Mouse (Mus musculus) stomach, postnatal 0 days (tissue): Measurements from ENCODE around the gene Rap2a. TPM values are rescaled to one million over a fixed set of nuclear protein-coding genes. Genes with fewer than 3 reads are reported as not detected.

Source experiments
- ATAC-seq: fragments of 200-750 bp; cut with Nextera tagmentation; 2 replicates; pipeline ENCODE4 v1.8.0; 2017; ENCODE audit not compliant: low FRiP score, low TSS enrichment
- DNase-seq: peaks from one replicate; pipeline ENCODE4 v3.0.0-alpha.2; 2016; ENCODE audit warnings: low spot score
- H3K27ac ChIP-seq: fragments of 300-500 bp; sonication (generic); replicated peaks from 2 replicates; pipeline ENCODE4 v1.5.1; 2014; ENCODE audit warnings: mild to moderate bottlenecking, control low read depth
- H3K27me3 ChIP-seq: fragments of 300-500 bp; sonication (generic); 2 replicates; pipeline ENCODE4 v1.6.1; 2014; ENCODE audit warnings: low read length; ENCODE audit not compliant: control insufficient read depth, insufficient read depth
- H3K36me3 ChIP-seq: fragments of 300-500 bp; sonication (generic); 2 replicates; pipeline ENCODE4 v1.6.1; 2014; ENCODE audit warnings: low read length, mixed read lengths; ENCODE audit not compliant: control insufficient read depth, insufficient read depth
- H3K4me1 ChIP-seq: fragments of 300-500 bp; sonication (generic); replicated peaks from 2 replicates; pipeline ENCODE4 v1.6.1; 2014; ENCODE audit warnings: antibody characterized with exemption; ENCODE audit not compliant: control insufficient read depth, insufficient read depth
- H3K4me2 ChIP-seq: fragments of 300-500 bp; sonication (generic); replicated peaks from 2 replicates; pipeline ENCODE4 v1.6.1; 2014; ENCODE audit warnings: low read depth, mild to moderate bottlenecking, control low read depth, moderate library complexity
- H3K4me3 ChIP-seq: fragments of 300-500 bp; sonication (generic); 2 replicates; pipeline ENCODE4 v1.5.1; 2014; ENCODE audit warnings: low read depth, low read length, control low read depth
- H3K9ac ChIP-seq: fragments of 300-500 bp; sonication (generic); 2 replicates; pipeline ENCODE4 v1.6.1; 2014; ENCODE audit warnings: mild to moderate bottlenecking, low read length, control low read depth, mixed read lengths
- H3K9me3 ChIP-seq: fragments of 300-500 bp; sonication (generic); 2 replicates; pipeline ENCODE4 v1.6.1; 2016; ENCODE audit warnings: low read length; ENCODE audit not compliant: control insufficient read depth
- CTCF ChIP-seq: IDR thresholded peaks from 2 replicates; pipeline ENCODE4 v1.5.1; 2016; ENCODE audit warnings: antibody characterized with exemption, low read depth, mild to moderate bottlenecking, moderate library complexity
- EP300 ChIP-seq: optimal IDR thresholded peaks from 2 replicates; pipeline ENCODE3; 2016; ENCODE audit warnings: antibody characterized with exemption
- WGBS: fragments of 180-500 bp; shearing (Covaris S2); extraction: QIAGEN DNeasy Blood & Tissue Kit; methylation state at CpG from one replicate; pipeline ENCODE4 v1.1.7; 2014; 5-methylcytosine and 5-hydroxymethylcytosine counted together
- polyA plus RNA-seq: library from polyadenylated mRNA; unstranded; fragments of >200 nt; fragmentation: Nextera tagmentation; extraction: Ambion mirVana; gene quantifications from 2 replicates; pipeline ENCODE4 v1.2.1, GENCODE M21; 2015

Rap2a gene
- polyA plus RNA-seq, 1 experiment from 2014 or later = 11.7 TPM

DNA sequence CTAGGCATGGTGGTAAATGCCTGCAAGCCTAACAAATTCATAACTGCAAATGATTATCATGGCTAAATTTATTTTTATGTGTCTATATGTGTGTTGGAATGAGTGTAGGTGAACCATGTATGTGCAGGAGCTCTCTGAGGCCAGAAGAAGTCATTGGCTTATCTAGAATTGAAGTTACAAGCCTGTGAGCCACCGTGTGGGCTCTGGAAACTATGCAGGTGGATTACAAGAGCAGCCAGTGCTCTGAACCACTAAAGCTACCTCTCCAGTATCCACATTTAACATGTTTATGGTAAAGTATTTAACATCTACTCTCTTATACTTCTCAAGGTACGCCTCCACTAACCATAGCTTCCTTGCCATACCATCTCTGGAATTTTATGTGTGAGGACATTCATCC lies 66.7 kb downstream of the Rap2a start:
- TF ChIP-seq CTCF (no peak), EP300 (no peak)
- H3K4me1 ChIP-seq = no peaks in the 10 kb centered on the region
- H3K36me3 ChIP-seq = no peaks in the 10 kb centered on the region
- H3K4me2 ChIP-seq = no peak overlapping the region
- no peaks in the 10 kb centered on the region for H3K27me3 ChIP-seq
- 76% methylated on average over 2 of the region's 2 CpGs for WGBS
- no peak overlapping the region for H3K27ac ChIP-seq
- no peak overlapping the region for H3K4me3 ChIP-seq
- H3K9ac ChIP-seq = no peak overlapping the region
- no peaks in the 10 kb centered on the region for H3K9me3 ChIP-seq
- no peak for ATAC-seq
- DNase-seq = no peak

Other genes starting within 250 kb of the Rap2a start
- 101 and 104 TPM in 2 replicates for gene Mbnl2, start 202.8 kb upstream of the Rap2a start, polyA plus RNA-seq